Mouse (Mus musculus): ENCODE measurements at regions not wholly inside any gene's neighbourhood (a gene's known extent, or its start where the extent isn't known, plus 50 kb on each side); places are given as distances from the start of the nearest gene placed in this dataset.
"Not testable (repeated sequence)": the region's sequence is repeated elsewhere in the genome, so short reads cannot be mapped to it uniquely, and the experiment has no call there.

DNA sequence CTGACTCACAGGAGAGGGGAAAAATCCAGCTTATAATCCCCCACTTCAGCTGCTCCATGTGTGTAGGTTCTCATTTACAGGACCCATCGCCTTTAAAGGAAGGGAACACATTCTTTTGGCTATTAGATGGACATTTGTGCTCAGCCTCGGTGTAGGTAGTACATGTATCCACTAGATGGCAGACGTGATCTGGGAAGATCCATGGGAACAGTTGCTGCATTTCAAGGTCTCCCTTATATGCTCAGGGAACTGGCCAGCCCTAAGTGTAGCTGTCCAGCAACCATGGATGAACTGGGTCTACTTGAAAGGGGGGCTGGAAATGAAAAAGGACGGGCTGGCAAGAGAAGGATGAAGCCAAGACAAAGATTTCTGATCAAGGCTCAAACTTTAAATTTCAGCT is 124.0 kb downstream of the Akain1 start:
- Histone ChIP-seq H3K9ac (replicated peaks; ENCODE audit: low read depth, low read length) (no peak overlapping the region), H3K36me3 (replicated peaks; ENCODE audit: control insufficient read depth, insufficient read depth, low read length) (no peaks in the 10 kb centered on the region), H3K27ac (ENCODE audit: low read depth) (no peak overlapping the region), H3K9me3 (replicated peaks; ENCODE audit: control insufficient read depth, low read length) (no peaks in the 10 kb centered on the region), H3K4me3 (ENCODE audit: low read depth, low read length) (no peak overlapping the region), H3K27me3 (ENCODE audit: control insufficient read depth, insufficient read depth, low read length) (no peaks in the 10 kb centered on the region), H3K4me1 (ENCODE audit: control insufficient read depth, insufficient read depth) (no peaks in the 10 kb centered on the region), H3K4me2 (ENCODE audit: low read depth, low read length) (no peak overlapping the region)
- TF ChIP-seq CTCF (IDR thresholded peaks at IDR 0.05; ENCODE audit: low read depth) (peak; percentile 80), EP300 (IDR thresholded peaks at IDR 0.05; ENCODE audit: low read depth) (no peak)
- peak; percentile 63 for DNase-seq (ENCODE audit: low spot score)
- 17% methylated on average over 4 of the region's 4 CpGs for WGBS
- 0 out of 2 replicates have a peak, but pooled peaks have one; percentile 44 for ATAC-seq (ENCODE audit: insufficient read depth, low read depth)

DNA sequence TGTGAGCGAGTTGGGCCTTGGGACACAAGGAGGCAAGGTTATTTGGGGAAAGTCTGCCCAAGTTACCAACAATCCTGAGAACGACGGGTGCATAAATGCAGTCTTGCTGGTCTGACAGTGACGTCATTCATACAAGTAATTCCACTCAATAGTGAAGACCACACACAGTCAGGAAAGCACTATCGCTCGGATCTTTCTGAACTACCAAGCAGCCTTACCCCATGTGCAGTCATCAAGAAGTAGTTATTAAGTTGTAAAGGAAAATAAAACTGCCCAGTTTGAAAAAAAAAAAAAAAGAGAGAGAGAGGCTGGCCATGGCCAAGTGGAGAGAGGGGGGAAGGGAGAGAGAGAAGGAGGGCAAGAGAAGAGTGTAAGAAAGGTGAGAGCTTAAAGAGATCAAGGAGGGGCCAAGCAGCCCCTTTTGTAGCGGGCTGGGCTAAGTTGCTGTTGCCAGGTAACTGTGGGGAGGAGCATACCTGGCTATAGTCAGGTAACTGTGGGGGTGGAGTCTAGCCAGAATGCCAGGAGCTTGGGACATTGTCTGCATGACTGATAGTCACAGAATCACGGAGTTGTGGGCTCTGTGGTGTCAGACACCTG is 132.0 kb downstream of the Akain1 start:
- not testable (repeated sequence) for H3K9ac ChIP-seq (replicated peaks; ENCODE audit: low read depth, low read length); H3K27me3 ChIP-seq (ENCODE audit: control insufficient read depth, insufficient read depth, low read length); H3K4me3 ChIP-seq (ENCODE audit: low read depth, low read length); DNase-seq (ENCODE audit: low spot score); ATAC-seq (ENCODE audit: insufficient read depth, low read depth); H3K9me3 ChIP-seq (replicated peaks; ENCODE audit: control insufficient read depth, low read length); H3K4me2 ChIP-seq (ENCODE audit: low read depth, low read length); H3K4me1 ChIP-seq (ENCODE audit: control insufficient read depth, insufficient read depth); H3K27ac ChIP-seq (ENCODE audit: low read depth); H3K36me3 ChIP-seq (replicated peaks; ENCODE audit: control insufficient read depth, insufficient read depth, low read length)
- whole genome bisulfite sequencing = 64% methylated on average over 8 of the region's 8 CpGs

DNA sequence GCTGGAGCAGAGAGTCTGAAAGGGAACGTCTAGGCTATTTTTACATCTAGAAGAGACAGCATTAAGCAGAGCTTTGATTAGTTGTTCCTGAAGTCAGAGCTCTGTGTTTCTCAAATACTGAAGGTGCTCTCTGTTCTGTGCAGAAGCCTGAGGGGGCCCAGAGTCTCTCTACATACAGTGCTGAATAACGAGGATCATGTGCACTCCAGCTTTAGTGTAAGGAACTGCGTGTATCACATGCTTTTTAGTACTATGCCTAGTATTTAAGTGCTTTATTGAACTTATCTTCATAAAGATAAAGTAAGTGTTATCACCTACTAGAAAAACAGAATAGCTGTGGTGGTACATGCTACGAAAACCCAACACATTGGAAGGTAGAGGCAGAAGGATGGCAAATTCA is 151.4 kb downstream of the Akain1 start:
- no peaks in the 10 kb centered on the region for H3K4me1 ChIP-seq (ENCODE audit: control insufficient read depth, insufficient read depth)
- H3K9ac ChIP-seq (replicated peaks; ENCODE audit: low read depth, low read length) = no peak overlapping the region
- H3K27me3 ChIP-seq (ENCODE audit: control insufficient read depth, insufficient read depth, low read length) = no peaks in the 10 kb centered on the region
- no peaks in the 10 kb centered on the region for H3K36me3 ChIP-seq (replicated peaks; ENCODE audit: control insufficient read depth, insufficient read depth, low read length)
- H3K27ac ChIP-seq (ENCODE audit: low read depth) = no peak overlapping the region
- no peak overlapping the region for H3K4me2 ChIP-seq (ENCODE audit: low read depth, low read length)
- TF ChIP-seq CTCF (IDR thresholded peaks at IDR 0.05; ENCODE audit: low read depth) (no peak), EP300 (IDR thresholded peaks at IDR 0.05; ENCODE audit: low read depth) (no peak)
- no peaks in the 10 kb centered on the region for H3K9me3 ChIP-seq (replicated peaks; ENCODE audit: control insufficient read depth, low read length)
- WGBS = 42% methylated on average over 4 of the region's 4 CpGs
- DNase-seq (ENCODE audit: low spot score) (no peak), ATAC-seq (ENCODE audit: insufficient read depth, low read depth) (no peak)
- no peak overlapping the region for H3K4me3 ChIP-seq (ENCODE audit: low read depth, low read length)

DNA sequence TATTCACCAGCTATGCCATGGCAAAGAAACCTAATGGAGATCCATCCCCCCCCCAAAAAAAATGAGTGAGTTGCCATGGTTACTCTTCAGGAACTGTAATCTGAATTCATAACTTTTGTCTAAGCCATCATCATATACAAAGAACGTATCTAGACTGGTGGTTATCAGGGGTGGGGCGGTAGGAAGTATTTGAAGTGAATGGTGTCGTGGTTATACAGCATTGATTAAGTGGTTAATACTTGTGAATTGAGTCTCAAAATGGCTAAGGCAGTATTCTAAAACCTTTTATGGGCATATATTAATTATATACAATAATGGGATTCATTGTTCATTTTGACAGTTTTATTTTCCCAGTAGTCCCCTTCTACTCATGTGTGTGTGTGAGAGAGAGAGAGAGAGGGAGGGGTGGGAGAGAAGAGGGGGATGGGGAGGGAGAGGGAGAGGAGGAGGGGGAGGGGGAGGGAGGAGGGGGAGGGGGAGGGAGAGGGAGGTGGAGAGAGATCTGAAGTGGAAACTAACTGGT is 158.7 kb downstream of the Akain1 start:
- Histone ChIP-seq H3K27ac (ENCODE audit: low read depth) (no peak overlapping the region), H3K4me2 (ENCODE audit: low read depth, low read length) (no peak overlapping the region), H3K36me3 (replicated peaks; ENCODE audit: control insufficient read depth, insufficient read depth, low read length) (no peaks in the 10 kb centered on the region), H3K4me1 (ENCODE audit: control insufficient read depth, insufficient read depth) (no peaks in the 10 kb centered on the region), H3K4me3 (ENCODE audit: low read depth, low read length) (no peak overlapping the region), H3K9ac (replicated peaks; ENCODE audit: low read depth, low read length) (no peak overlapping the region), H3K27me3 (ENCODE audit: control insufficient read depth, insufficient read depth, low read length) (no peaks in the 10 kb centered on the region), H3K9me3 (replicated peaks; ENCODE audit: control insufficient read depth, low read length) (no peaks in the 10 kb centered on the region)
- TF ChIP-seq CTCF (IDR thresholded peaks at IDR 0.05; ENCODE audit: low read depth) (no peak), EP300 (IDR thresholded peaks at IDR 0.05; ENCODE audit: low read depth) (no peak)
- 73% methylated on average over 3 of the region's 3 CpGs for WGBS
- no peak for ATAC-seq (ENCODE audit: insufficient read depth, low read depth)
- no peak for DNase-seq (ENCODE audit: low spot score)

DNA sequence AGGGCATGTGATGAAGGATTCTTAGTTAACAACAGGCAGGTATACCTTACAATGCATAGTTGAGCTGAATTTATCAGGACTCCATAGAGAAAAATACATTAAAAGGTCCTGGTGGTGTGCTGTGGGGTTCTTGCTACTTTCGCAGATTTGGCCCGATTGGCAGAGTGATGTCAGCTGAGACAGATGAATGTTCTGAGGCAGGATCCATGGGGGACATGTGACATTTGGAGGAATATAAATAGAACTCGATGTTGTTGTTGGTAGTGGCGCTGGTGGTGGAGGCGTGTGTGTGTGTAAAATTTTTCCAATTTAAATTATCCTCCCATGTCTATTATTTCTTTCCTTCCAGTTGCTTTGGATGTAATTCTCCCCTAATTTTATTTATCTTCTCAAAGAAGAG is 159.3 kb downstream of the Akain1 start:
- Histone ChIP-seq H3K27ac (ENCODE audit: low read depth) (no peak overlapping the region), H3K4me1 (ENCODE audit: control insufficient read depth, insufficient read depth) (no peaks in the 10 kb centered on the region), H3K4me3 (ENCODE audit: low read depth, low read length) (no peak overlapping the region), H3K9me3 (replicated peaks; ENCODE audit: control insufficient read depth, low read length) (no peaks in the 10 kb centered on the region), H3K9ac (replicated peaks; ENCODE audit: low read depth, low read length) (no peak overlapping the region), H3K4me2 (ENCODE audit: low read depth, low read length) (no peak overlapping the region), H3K27me3 (ENCODE audit: control insufficient read depth, insufficient read depth, low read length) (no peaks in the 10 kb centered on the region), H3K36me3 (replicated peaks; ENCODE audit: control insufficient read depth, insufficient read depth, low read length) (no peaks in the 10 kb centered on the region)
- TF ChIP-seq EP300 (IDR thresholded peaks at IDR 0.05; ENCODE audit: low read depth) (no peak), CTCF (IDR thresholded peaks at IDR 0.05; ENCODE audit: low read depth) (no peak)
- no peak for ATAC-seq (ENCODE audit: insufficient read depth, low read depth)
- DNase-seq (ENCODE audit: low spot score) = no peak
- WGBS = 78% methylated on average over 5 of the region's 5 CpGs

DNA sequence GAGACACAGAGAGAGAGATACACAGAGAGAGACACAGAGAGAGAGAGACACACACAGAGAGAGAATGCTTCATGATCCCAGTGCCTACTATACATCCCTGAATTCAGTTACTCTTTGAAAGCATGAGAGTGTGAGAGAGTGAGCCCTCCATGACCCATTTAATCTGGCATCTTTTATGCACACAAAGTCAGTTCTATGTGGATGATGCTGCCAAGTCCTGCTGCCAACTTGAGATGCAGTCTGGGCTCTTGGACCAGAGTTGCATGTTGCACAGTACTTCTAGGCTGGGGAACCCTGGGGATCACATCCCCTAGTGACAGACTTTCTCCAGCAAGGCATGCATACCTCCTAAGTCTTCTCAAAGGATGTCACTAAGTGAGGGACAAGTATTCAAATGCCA is 164.5 kb downstream of the Akain1 start:
- H3K9me3 ChIP-seq (replicated peaks; ENCODE audit: control insufficient read depth, low read length) = no peaks in the 10 kb centered on the region
- no peak overlapping the region for H3K4me2 ChIP-seq (ENCODE audit: low read depth, low read length)
- TF ChIP-seq CTCF (IDR thresholded peaks at IDR 0.05; ENCODE audit: low read depth) = no peak
- TF ChIP-seq EP300 (IDR thresholded peaks at IDR 0.05; ENCODE audit: low read depth) = no peak
- no peaks in the 10 kb centered on the region for H3K27me3 ChIP-seq (ENCODE audit: control insufficient read depth, insufficient read depth, low read length)
- H3K4me1 ChIP-seq (ENCODE audit: control insufficient read depth, insufficient read depth) = no peaks in the 10 kb centered on the region
- H3K4me3 ChIP-seq (ENCODE audit: low read depth, low read length) = no peak overlapping the region
- H3K36me3 ChIP-seq (replicated peaks; ENCODE audit: control insufficient read depth, insufficient read depth, low read length) = no peaks in the 10 kb centered on the region
- DNase-seq (ENCODE audit: low spot score) (no peak), ATAC-seq (ENCODE audit: insufficient read depth, low read depth) (no peak)
- no peak overlapping the region for H3K27ac ChIP-seq (ENCODE audit: low read depth)
- no peak overlapping the region for H3K9ac ChIP-seq (replicated peaks; ENCODE audit: low read depth, low read length)

All from heart, postnatal 0 days (tissue).